Mouse (Mus musculus) spleen, embryonic (tissue): ENCODE measurements around the gene Rrh.
"Not testable (repeated sequence)": the region's sequence is repeated elsewhere in the genome, so short reads cannot be mapped to it uniquely, and the experiment has no call there.

Experiments used
- CTCF ChIA-PET: fragments of 350-600 bp; sonication (Branson Sonifier 250); formaldehyde crosslinking; loops from one replicate; lab custom pipeline; 2022; lab: Charles Lee

Gene Rrh

GRCm38 (mm10) chr3:129793801-129794200, 28.6 kb downstream of the Rrh start:
- CTCF ChIA-PET = no interaction called here

- CTCF ChIA-PET = no interaction called here
These were observed 39.6 kb downstream of the Rrh start for GRCm38 (mm10) chr3:129782746-129783145.

GRCm38 (mm10) chr3:129781435-129781834, 41.0 kb downstream of the Rrh start:
- CTCF ChIA-PET = no interaction called here

- CTCF ChIA-PET = no interaction called here
These were observed 51.2 kb downstream of the Rrh start for GRCm38 (mm10) chr3:129771210-129771609.

- CTCF ChIA-PET = no interaction called here
These were observed 55.2 kb downstream of the Rrh start for GRCm38 (mm10) chr3:129766971-129767794.

- CTCF ChIA-PET = no interaction called here
These were observed 56.3 kb downstream of the Rrh start for GRCm38 (mm10) chr3:129766106-129766505.

- CTCF ChIA-PET = not testable (repeated sequence)
These were observed 64.8 kb downstream of the Rrh start for GRCm38 (mm10) chr3:129757599-129757998.

- CTCF ChIA-PET = no interaction called here
These were observed 67.5 kb downstream of the Rrh start, which contains the start of gene Egf for GRCm38 (mm10) chr3:129754650-129755604. Gene Egf, minus strand, starts transcription at chr3:129755316.
